Mouse (Mus musculus) right cerebral cortex, postnatal 4 days (tissue): ENCODE measurements around the gene Rtkn.

Source experiments
- DNase-seq: peaks from one replicate; pipeline ENCODE4 v3.0.0-alpha.2; 2022

Gene Rtkn

DNA sequence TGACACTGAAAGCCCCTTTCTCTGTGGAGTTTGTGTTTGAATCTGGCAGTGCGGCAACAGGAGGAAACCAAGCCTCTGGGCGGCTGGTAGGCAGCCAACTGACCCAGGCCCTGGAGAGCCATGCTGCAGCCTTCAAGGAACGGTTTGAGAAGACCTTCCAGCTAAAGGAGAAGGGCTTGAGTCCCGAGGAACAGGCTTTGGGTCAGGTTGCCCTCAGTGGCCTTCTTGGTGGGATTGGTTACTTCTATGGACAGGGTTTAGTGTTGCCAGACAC lies 18.2 kb upstream of the Rtkn start:
- no peak for DNase-seq

DNA sequence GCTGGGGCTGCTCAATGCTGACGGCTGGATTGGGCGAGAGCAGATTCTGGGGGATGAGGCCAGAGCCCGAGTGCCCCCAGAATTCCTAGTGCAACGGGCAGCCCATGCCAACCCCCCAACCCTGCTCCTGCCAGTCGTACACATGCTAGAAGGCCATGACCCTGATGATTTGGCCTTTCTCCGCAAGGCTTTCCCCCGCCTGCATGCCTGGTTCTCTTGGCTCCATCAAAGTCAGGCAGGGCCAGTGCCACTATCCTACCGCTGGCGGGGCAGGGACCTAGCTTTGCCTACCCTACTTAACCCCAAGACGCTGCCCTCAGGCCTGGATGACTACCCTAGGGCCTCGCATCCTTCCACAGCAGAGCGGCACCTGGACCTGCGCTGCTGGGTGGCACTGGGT lies 17.6 kb upstream of the Rtkn start:
- DNase-seq = no peak

DNA sequence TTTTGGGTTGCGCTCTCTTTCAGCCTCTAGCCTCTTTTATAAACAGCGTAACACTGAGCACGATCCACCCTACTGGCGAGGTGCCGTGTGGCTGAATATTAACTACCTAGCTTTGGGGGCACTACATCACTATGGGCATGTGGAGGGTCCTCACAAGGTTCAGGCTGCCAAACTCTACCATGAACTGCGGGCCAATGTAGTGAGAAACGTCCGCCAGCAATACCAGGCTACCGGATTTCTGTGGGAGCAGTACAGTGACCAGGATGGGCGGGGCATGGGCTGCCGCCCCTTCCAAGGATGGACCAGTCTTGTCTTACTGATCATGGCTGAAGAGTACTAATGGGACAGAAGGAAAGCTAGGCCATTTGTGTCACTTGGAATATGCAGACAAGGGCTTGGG lies 16.9 kb upstream of the Rtkn start:
- DNase-seq = no peak

DNA sequence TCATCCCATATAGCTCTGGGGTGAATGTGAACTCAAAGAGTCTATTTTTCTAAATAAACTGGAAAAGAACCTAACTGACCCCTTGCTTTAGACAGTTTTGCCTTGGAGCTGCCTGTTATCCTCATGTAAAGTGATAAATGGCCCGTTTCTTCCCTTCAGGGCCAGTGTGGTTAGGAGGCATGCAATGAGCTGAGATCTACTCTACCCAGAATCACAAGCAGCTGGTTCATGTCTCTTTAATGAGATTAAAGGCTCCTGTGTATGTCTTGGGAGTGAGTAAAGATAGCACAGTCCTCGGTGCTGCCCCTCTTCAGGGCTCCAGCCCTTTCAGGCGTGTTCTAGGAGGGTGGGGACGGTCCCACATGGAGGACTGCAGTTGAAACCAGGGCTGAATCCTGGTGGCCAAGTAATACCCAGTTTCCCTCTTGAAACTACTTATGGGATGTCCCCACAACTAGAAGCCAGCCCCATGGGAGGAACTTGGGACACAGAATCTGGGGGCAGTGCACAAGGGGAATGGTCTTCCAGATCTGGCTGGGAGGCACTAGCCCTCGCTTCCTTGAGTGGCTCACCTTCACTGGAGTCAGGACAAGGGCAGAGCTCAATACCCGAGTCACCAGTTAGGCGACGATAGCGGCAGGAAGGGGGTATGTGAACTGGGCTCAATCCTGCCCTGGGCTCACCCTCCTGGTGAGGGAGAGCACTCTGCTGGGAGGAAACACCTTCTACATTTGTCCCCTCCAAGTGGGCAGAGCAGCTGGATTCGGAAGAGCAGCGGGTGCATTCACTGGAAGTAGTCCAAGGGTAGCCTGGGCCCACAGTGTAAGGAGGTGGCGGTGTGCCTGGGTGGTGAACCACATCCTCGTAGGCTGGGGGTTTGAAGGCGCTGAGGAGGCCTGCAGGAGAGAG lies 16.2 kb upstream of the Rtkn start:
- DNase-seq = no peak

DNA sequence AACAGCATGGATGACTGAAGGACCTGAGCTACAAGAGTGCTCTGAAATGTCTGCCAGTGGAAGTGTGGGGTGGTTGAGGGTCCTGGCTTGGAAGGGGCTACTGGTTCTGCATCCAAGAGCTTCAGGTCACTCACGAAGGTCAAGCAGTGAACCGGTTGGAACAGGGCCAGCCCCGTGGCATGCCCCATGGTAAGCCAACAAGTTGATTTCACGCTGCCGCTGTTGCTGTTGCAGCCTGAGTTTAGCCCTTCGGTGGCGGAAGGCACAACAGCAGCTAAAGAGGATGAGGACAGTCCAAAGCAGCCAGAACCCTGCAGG lies 15.6 kb upstream of the Rtkn start:
- DNase-seq = no peak

DNA sequence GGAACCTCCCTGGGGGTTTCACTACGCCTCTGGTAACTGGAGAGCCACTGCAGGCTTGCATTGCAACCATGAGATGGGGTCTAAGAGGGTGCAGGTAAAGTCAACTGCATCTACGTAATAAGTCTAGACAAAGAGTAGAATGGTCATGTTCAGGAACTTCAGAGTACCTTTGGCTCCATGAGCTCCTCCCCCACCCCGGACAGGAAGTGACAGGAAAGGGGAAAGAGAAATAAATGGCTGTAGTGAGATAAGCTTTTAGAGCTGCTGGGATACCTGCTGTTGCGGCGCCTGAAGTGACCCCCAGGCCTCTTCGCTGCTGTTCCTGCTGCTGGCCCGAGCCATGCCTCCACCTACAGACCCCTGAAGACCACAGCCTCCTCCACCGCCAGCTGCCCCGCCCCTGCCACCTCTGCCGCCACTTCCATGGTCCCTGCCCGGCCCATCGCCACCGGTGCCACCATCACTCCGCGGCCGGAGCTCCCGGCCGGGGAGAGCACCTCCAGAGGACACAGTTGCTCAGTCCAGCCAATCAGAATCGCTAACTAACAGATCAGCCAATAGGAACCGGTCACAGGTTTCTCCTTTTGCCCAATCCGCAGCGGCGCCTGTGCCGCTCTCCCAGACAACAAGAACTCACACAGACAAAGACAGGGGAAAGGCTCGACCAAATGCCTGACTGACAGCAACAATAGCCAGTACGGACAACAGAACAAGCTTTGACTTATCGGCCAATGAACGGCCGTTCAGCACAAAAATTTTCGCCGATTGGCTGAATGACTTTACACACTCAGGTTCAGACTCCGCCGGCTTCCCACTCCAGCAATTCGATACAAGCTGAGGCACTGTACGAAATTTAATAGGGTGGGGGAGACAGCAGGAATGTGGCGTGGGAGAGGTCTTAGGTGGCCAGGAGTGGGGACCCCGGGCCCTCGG lies 14.1 kb upstream of the Rtkn start, which contains the start of gene Wbp1:
Gene Wbp1 (minus strand): TSS at position 630 of the 933 bp plus-strand sequence.
- DNase-seq = peak; percentile 80

DNA sequence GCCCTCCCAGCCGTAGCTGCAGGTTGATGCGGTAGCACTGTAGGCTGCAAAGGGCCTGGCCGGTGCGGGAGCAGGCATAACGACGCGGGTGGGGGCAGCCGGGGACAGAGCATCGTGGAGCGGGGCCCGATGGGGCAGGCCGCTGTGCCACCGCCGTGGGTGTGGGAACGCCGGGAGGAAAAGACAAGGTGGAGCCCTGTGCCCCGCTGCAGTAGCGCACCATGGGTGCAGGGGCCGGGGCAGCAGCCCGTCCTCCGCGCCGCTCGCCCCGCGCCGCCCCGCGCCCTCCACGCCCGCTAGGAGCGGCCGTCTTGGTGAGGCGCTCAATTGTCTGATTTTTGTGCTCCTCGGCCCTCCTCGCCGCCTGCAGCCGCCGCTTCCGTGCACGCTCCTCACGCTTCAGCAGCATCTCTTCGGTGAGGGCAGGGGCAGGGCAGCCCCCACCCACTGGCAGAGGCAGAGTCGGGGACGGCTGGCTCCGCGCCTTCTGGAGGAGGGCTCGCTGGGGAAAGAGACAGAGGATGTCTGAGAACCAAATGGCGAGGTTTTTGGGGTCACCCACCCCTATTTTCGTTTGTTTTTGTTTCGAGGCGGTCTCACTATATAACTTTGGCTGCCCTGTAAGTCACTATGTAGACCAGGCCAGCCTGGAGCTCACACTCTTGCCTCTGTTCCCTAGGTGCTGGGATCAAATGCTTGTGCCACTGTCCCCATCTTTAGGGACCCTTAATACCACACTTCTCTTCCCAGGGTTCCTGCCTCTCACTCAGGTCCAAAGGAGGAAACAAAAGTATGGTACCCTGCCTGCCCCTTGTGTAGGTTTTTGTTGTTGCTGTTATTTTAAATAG lies 13.2 kb upstream of the Rtkn start:
- DNase-seq = no peak

DNA sequence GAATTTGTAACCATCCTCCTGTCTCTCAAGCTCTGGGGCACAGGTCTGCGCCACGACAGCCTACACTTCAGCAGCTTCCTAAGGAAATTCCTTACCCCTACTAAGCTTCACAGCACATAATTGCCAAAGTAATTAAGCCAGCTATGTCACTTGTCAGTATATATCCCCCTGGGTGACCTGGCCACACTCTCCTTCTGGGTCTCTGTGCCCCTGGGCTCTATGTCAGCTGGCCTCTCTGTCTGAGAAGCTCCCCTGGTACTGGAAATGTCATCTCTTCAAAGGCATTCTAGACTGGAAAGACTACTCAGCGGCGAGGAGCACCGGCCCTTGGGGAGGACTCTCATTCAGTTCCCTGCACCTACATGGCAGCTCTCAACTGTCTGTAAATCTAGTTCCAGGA lies 12.3 kb upstream of the Rtkn start:
- no peak for DNase-seq

DNA sequence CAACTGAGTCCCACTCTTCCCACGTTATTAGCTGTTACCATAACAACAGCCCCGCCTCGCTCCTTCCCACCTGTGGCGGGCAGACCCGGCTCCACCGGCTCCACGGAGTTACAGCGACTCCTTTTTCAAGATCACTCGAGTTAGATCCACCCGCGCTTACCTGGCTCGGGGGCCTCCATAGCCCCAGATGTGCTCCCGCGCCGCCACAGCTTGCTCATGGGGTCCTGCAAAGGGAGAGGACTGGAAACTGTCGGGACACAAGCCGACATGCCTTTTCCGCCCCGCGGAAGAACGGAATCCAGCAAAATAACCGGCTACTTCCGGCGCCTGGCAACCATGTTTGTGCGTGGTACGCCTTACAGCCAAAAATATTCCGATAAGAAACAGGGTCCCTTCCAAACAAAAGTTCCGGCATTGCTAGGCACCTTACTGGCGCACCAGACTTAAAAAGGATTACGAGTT lies 10.4 kb upstream of the Rtkn start:
- peak; percentile 86 for DNase-seq

DNA sequence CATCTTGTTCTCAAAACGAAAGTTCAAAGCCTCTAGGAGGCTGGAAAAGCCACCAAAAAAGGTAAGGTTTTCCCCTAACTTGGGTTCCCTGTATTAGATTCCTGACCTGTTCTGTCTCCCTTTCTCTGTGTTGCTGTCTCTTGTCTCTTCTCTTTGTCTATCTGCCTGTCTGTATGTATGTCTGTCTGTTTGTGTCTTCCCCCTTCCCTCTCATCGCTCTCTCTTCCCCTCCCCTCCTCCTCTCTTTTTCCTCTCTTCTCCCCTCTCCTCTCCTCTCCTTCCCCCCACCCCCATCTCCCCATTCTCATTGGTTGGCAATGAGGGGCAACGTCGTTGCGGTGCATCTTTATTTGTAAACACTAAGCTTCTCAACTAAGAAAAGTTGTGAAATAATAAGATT lies 9.9 kb upstream of the Rtkn start, which contains the start of gene Ino80b:
Gene Ino80b (minus strand): TSS at position 101 of the 400 bp plus-strand sequence.
- DNase-seq = no peak

DNA sequence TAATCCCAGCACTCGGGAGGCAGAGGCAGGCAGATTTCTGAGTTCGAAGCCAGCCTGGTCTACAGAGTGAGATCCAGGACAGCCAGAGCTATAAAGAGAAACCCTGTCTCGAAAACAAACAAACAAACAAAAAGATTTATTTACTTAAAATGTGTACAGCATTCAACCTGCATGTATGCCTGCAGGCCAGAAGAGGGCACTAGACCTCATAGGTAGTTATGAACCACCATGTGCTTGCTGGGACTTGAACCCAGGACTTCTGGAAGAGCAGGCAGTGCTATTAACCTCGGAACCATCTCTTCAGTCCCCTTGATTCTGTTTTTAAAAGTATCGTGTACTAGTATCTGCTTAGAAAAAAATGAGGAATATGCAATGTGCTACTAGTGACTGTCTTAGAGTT lies 7.8 kb upstream of the Rtkn start:
- DNase-seq = no peak

DNA sequence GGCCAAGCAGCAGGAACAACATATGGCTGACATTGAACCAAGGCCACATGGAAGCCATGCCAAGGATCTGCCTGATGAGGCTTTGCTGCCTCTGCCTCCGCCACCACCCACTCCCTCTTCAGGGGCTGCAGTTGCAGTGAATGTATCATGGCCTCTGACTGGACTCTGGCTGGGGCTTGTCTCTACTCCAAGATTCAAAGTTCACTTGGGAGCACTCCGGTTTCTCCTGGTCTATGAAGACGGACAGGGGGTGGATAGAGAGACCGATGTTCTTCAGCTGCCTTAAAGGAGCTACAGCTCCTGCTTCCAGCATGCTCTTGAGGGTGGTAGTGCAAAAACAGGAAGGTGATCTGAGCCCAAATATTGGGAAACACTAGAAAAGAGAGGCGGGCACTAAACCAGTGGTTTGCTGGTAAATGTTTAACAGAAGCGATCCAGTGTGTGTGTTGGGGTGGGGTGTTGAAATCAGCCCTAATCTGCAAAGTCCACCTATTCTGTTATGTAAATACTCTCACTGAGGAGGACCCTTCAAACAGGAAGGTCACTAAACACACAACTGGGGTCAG lies 3.7 kb upstream of the Rtkn start:
- DNase-seq = no peak

DNA sequence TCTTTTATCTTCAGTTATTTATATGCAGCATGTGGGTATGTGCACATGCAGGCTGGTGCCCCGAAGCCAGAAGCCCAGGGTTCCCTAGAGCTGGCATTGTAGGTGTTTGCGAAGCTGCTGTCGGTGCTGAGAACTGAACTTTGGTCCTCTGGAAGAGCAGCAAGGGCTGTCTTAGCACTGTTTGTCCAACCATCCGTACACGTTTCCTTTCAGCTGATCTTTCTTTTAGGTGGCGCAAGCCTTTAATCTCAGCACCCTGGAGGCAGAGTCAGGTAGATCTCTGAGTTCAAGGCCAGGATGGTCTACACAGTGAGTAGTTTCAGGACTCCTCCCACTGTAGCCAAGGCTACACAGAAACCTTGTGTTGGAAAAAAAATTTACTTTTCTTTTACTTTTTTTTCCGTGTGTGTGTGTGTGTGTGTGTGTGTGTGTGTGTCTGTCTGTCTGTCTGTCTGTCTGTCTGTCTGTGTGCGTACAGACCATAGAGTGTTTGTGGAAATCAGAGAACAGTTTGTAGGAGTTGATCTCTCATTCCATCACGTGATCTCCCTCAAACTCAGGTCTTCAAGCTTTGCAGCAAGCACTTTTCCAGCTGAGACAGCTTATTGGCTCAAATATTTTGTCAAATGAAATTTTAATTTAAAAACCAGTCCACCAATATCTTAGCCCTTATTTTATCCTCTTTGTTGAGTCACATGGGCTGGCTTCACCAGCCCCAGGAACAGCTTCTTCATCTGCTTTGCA lies 2.9 kb upstream of the Rtkn start:
- no peak for DNase-seq

DNA sequence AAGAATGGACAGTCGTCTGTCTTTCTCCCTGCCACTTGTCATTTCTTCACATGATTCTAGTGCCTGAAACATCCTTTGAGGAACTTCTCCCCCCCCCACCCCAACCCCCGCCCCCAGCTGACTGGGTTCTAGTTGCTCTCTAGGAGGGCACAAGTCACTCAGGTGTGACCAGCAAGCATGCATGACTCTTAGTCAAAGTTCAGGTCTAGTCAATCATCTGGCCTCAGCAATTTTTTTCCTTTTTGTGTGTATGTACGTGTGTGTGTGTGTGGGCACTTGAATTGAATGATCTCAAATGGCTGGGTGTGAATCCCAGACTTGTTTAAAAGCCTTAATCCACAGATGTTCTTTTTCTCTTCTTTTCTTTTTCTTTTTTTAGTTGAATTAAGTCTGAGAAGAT lies 1.0 kb upstream of the Rtkn start:
- no peak for DNase-seq

DNA sequence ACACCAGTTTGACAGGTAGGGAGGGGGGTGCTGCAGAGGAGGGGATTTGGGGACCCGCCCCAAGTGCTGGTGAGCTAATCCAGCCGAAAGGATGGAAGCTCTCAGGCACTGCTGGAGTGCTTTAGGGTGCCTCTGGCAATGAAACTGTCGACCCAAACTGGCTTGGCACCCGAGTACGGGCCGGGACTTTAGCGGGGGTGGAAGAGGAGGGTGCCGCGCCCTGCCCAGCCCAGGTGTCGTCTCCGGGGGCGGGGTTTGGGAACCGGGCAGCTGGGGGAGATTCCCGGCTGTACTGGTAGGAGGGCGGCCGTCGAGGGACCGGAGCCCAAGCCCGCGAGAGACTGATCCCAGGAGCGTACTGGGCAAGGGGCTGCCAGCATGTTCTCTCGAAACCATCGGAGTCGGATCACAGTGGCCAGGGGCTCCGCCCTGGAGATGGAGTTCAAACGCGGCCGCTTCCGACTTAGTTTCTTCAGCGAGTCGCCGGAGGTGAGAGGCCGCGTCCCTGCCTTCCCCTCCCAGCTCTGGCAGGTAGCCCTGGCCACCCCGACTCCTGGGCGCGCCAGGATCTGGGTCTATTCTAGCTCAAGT lies 403 bp downstream of the Rtkn start:
- no peak for DNase-seq

DNA sequence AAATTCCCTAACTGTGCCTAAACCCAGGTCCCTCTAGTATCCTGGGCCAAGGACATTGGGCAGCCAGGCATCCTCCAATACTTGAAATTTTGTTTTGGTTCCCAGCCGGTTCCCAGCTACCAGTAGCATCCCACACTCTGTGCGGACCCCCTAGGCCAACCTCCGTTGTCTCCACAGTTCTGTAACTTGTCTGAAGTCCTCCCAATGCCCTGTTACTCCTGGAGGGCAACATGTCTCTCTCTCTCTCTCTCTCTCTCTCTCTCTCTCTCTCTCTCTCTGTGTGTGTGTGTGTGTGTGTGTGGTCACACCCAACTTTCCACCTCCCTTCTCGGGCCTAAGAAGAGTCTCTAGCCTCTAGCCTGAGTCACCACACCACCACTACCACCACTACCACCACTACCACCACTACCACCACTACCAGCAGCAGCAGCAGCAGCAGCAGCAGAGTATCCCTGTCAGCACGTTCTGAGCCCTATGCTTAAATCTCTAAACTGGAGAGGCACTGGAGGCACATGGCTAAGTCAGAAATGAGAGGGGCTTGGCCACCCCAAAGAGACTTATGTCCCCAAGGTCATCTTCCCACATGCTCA lies 1.1 kb downstream of the Rtkn start:
- no peak for DNase-seq

DNA sequence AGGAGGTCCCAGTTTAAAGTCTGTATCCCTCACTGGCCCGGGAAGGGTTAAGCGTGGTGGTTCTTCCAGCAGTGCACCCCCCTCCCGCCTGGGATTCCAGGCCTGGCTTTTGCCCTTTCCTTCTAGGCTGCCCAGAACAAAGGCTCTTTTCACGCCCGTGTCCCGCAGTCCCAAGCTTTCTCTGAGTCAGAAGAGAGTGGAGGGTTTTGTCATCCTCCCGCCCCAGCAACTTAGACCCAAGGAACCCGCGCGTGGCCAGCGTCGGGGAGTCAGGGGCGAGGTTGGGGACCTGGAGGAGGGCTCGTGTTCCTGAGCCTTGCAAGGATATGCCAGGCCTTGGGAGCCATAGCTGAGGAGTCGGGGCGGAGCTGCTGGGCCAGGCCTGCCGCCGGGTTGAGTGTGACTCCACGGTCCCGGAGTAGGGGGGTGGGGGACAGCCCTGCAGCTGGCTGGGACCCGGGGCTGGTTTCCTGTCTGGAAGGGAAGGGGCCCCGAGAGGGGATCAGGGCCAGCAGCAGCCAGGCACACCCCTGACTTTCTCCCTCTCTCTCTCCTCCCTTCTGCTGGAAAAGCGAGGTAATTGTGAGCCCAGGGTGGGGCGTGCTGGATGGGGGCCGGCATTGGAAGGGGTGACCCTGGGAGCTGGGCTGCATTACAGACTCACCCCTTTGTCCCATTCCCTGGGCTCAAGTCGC lies 1.8 kb downstream of the Rtkn start:
- DNase-seq = no peak

DNA sequence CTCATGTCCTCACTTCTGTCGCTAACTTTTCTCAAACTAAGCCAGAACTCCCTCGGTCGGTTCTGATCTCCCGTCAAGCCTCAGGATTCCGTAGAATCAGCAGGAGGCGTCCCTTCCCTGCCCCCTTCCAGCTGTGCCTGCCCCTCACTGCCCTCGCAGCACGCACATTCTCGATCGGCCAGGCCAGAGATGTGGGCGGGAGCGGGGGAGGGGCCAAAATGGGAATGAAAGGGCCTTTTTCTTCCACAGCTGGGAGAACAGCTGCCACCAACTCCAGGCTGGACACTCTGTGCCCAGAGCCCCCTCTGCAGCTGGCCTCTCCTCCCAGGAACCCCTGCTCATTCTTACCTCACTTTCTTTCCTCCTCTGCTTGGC lies 2.3 kb downstream of the Rtkn start:
- DNase-seq = peak; percentile 59

DNA sequence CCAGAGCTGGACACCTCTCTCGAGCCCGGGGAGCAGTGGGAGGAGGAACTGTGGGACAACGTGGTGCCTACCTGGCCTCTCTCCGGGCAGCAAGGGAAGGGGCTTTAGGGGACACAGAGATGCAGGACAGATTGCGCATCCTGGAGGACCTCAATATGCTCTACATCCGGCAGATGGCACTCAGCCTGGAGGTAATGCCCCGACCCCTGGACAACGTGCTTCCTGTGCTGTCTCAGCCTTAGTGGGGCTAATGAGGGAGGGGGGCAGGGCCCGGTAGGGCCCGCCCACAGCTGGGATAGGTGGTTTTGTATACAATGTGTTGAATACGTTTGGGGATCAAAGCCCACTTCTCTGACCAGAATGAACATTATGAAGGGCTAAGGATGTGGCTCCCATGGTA lies 2.8 kb downstream of the Rtkn start:
- DNase-seq = no peak

DNA sequence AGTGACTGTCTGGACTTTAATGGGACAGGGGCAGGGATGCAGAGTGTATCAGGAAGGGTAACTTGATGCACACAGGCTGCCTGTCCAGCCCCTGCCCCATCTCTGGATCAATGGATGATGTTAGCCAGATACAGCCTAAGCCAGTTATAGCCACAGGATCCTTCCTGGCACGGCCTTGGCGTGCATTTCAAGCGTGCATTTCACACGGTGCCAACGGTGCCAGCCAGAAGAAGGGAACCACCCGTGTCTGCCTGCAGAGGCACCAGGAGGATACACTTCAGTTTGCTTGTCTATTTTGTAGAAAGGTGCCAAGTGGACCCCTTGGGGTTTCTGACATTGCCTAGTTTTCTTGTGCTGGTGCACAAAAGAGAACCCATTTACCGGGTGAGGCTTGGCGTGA lies 4.8 kb downstream of the Rtkn start:
- no peak for DNase-seq

DNA sequence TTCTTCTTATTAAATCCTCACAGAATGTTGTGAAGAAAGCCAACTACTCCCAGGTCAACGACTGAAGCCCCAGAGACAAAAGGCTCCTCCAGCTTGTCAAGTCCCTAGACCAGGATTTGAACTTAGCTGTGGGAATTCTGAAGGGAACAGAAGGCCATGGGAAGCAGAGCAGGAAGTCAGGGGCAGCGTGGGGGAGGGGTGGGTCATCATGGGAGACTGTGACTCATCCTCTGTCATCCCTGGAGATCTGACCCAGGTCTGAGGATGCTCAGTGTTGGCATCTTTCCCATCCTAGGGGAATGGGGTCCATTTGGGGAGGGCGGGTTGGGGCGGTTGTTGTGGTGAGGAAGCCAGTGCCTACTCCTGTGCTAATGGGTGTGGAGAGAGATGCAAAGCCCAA lies 6.4 kb downstream of the Rtkn start:
- no peak for DNase-seq
